Mouse (Mus musculus) embryonic fibroblast, embryonic 13.5 days (primary cell): ENCODE measurements around the gene Psmd13.

Experiments
- CTCF ChIP-seq: IDR thresholded peaks from 2 replicates; pipeline ENCODE4 v1.5.1; 2011; ENCODE audit warnings: mild to moderate bottlenecking, control low read depth, low read length, moderate library complexity, borderline replicate concordance; ENCODE audit not compliant: insufficient read depth
- POLR2A ChIP-seq: IDR thresholded peaks from 2 replicates; pipeline ENCODE4 v1.6.1; 2011; ENCODE audit warnings: low read depth, mild to moderate bottlenecking, control low read depth, low read length, moderate library complexity

DNA sequence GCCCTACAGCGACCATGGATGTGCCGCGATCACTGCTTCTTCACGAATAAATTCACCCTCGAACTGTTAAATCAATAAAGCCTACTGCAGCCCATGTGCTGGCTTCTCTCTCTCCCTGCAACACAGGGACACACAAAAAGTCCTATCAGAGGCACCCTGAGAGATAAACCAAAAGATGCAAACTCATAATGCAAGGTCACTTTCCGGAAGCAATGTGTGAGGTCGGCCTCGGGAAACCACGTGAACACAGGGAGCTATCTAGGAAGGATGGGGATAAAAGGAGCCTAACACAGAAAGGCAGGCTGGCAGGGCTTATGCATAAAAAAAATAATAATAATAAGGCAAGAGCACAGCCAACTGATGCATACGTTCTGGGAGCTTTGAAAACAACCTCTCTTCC is 35.1 kb upstream of the Psmd13 start:
- TF ChIP-seq CTCF, result no peak
- no peak for TF ChIP-seq POLR2A
